Mouse (Mus musculus) layer of hippocampus, postnatal 36 days (tissue): ENCODE measurements around the gene Ell. TPM values are rescaled to one million over a fixed set of nuclear protein-coding genes. Genes with fewer than 3 reads are reported as not detected.
A peak's percentile ranks its signal among the peaks of the same experiment; 100 is the strongest.

Source experiments
- DNase-seq, 2 experiments: peaks; one replicate each; pipeline ENCODE4 v3.0.0; 2022
- total RNA-seq, 2 experiments: library from RNA; stranded (reverse); gene quantifications; 2 replicates each; pipeline ENCODE4 v1.2.3; 2021

The Ell gene
- total RNA-seq, 2 experiments from 2014 or later = 18.6 to 23.4 TPM

DNA sequence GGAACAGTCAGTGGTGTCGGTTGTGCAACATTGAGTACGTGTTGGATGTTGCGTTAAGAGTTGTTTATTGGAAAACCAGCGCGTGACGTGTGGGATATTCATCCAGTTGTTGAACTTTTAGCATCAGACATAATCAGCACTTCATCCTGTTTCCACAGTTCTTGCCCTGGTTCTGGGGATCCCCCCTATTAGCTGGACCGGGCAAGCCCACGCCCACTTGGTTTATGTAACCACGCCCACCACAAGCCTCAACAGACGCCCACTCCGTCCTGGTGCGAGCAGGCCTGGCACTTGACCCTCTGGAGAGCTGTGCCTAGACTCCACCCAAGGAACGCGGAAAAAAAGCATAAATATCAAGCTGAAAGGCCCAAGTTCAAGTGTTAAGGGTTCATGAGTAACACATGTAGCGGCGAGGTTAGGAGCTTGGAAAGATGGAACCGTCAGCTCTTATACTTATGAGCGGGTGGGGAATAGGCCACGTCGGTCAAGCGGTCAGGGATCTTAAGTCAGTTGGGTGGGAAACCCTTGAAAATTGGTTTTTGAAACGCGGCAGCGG, 1.2 kb upstream of the Ell start:
- DNase-seq = no peak

DNA sequence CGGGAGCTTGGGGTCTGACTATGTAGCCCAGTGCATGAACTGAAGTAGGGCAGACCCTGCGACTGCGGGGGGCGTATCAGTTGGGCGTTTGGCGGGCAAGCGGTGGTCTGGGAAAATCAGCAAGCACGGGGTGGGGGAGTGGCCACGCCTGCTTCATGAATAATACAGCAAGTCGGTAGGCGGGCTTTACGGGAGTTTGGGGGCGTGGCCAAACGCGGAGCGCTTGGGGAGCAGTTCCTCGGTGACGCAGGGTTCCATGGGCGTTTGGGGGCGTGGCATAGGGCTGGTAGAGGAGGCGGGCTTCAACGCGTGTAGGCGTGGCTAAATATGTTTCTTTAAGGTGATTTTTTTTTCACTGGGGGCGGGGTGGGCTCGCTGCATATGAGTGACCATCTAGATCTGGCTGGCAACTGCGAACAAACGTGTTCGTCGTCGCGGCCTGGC, 602 bp upstream of the Ell start:
- DNase-seq = peak; percentile 99

DNA sequence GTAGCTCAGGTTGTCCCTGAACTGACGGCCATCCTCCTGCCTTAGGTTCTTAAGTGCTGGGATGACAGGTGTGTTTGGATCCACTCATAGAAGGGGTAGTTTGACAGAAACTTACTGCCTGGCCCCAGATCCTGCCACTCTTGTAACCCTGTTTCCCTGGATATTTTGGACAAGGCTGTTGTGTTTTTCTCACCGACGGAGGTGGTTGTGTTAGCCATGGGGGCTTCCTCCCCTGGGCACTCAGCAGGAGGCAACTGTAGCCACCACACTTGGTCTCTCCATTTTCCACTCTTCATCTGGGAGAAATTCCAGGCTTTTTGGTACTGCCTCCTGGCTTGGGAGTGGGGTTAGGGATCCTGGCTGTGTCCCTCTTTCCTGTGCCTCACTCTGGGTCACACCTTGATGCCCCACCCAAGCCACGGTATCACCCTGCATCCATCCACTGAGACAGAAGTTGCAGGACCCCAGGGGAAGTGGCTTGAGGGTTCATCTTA, 803 bp downstream of the Ell start:
- DNase-seq = no peak

GRCm38 (mm10) chr8:70540507-70541071, 1.3 kb downstream of the Ell start:
- DNase-seq = no peak

DNA sequence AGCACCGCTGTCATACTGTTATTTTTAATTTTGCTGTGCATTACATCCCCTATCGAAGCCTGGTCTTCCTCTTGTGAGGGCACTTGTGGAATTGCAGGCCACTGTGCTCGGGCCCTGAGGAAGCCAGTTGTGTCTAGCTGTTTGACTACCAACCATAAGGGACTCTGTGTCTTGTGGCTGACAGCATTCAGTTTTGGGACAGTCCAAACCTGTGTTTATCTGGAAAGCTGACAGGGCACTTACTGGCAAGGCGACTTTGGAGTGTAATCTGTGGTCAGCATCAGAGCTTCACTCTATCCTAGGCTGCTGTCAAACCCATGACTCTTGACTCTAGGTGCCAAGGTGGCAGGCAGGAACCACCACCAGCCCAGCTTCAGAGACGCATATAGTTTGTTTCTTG, 1.8 kb downstream of the Ell start:
- no peak for DNase-seq

DNA sequence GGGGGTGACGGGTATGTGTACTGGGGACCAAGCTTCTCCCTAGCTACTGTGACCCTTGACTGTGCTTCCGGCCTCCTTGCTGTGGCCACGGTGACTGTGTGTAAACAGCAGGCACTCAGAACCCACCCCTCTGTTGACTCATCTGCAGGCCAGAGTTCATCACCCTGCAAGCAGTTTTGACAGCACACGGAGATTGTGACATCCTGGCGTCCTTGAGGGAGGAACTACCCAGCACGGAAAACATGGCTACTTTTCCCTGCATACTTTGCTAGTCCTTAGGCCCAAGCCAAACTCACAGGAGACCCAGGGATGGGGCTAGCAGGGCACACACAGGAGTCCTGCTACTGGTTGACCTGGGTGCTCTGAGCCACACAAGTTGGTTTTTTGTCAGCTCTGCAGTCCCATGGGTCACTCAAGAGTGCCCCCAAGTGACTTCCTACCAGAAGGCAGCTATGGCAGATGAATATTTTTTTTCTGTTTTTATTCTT, 5.0 kb downstream of the Ell start:
- no peak for DNase-seq

DNA sequence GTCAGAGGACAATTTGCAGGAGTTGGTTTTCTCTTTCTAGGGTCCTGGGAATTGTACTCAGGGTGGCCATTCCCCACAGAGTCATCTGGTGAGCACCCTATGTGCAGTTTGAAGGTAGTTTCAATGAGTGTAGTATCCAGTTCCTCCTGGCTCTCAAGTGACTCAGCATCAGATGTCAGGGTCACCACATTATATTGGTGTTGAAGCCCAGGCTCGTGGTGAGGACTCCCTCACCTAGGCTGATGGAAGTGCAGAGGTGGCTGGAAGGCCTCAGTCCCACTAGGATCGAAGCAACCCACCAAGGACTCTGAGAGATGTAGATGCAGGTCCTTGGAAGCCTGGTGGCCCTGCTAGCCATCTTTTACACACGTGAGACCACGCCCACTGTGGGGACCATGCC, 7.2 kb downstream of the Ell start:
- no peak for DNase-seq

DNA sequence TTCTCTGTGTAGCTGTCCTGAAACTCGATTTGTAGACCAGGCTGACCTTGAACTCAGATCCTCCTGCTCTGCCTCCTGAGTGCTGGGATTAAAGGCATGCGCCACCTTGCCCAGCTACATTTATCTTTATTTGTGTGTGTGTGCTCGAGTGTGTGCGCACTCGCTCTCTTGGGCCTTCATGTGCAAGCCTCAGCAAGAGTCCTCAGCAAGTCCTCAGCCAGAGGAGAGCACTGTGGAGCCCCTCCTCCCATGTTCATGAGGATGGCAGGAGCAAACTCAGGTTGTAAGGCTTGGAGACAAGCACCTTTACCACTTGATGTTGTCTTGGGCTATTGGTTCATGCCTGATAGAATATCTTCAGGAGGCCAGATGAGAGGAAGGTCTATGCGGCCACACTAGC, 8.5 kb downstream of the Ell start:
- DNase-seq = no peak

DNA sequence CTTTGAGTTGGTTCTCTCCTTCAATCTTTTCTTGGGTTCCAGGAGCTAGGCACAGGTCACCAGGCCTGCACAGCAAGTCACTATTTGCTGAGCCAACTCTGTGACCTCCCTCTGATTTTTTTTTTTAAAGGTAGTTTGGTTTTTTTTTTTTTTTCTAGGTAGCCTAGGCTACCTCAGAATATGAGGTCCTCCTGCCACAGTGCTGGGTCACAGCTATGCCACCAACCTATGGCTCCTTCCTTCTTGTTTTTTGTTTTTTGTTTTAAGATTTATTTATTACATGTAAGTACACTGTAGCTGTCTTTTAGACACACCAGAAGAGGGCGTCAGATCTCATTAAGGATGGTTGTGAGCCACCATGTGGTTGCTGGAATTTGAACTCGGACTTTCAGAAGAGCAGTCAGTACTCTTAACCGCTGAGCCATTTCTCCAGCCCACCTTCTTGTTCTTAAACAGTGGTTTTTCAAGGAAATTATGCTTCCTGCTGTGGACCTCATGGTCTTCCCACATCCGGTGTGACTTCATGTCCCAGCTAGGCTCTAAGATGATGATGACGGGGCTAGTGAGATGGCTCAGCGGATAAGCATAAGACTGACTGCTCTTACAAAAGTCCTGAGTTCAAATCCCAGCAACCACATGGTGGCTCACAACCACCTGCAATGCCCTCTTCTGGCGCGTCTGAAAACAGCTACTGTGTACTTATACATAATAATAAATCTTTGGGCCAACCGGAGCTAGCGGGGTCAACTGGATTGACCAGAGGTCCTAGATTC, 10.3 kb downstream of the Ell start:
- no peak for DNase-seq

DNA sequence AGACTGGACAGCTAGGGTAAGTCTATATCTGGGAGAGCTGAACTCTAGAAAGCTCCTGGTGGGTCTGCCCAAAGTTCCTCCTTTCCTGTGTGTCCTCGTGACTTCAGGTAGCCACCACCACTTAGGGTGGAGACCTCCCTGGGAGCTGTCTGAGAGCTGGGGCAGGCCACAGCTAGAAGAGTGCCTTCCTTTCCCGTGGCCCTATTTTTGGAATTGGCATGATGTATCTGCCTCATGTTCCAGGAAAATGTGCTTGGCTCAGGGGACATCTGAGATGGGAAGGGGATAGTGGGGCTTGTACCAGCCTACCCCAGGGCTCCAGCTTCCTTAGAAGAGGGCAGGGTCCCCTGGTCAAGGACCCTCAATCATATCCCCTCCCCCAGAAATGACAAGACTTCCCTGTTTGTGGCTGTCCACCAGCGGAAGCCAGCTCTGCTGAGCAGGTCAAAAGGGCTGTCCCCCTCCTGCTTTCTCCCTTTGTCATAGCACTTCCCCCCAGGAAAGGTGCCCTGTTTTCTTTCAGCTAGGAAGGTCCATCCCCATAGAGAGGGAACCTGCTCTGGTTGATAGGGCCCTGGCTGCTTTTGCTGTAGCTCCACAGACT, 12.4 kb downstream of the Ell start:
- no peak for DNase-seq

GRCm38 (mm10) chr8:70552836-70553235, 13.6 kb downstream of the Ell start:
- DNase-seq = no peak

- DNase-seq = no peak
Observed at GRCm38 (mm10) chr8:70553740-70554139, 14.5 kb downstream of the Ell start.

- DNase-seq = no peak
Observed at GRCm38 (mm10) chr8:70555079-70555747, 16.0 kb downstream of the Ell start.

DNA sequence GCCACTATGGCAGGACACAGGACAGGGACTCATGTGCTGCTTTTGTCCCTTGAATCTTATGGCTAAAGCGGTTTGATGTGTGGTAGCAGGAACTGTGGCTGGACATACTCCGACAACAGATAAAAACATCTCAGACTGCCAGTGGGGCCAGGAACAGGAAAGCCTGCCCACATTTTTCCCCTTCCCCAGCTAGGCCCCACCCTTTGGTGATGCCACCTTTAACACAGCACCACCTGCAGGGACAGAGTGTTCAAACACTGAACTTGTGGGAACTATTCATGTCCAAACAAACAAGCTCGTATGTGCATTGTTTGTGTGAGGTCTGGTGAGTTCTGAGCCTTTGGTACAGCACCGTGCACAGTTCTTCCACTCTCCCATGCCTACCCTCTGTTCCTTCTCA, 19.1 kb downstream of the Ell start:
- DNase-seq = no peak

- no peak for DNase-seq
Observed at GRCm38 (mm10) chr8:70558983-70559382, 19.7 kb downstream of the Ell start.

GRCm38 (mm10) chr8:70560096-70560495, 20.8 kb downstream of the Ell start:
- no peak for DNase-seq

DNA sequence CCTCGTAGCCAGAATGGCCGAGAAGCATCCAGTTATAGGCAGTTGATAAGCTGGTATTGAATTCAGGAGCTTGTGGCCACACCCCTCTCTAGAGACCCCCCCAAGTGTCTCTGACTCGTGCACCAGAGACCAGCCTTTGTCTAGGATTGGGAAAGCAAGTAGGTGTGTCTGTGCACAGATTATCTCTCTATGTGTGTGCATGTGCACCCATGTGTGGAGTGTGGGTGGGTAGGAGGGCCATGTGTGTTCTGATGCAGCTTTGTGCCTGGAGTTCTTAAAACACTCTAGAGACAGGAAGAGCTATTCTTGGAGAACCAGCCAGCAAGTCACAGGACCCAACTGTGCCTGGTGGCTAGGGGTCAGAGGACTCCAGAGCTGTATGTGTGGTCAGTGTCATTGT, 21.3 kb downstream of the Ell start:
- no peak for DNase-seq

DNA sequence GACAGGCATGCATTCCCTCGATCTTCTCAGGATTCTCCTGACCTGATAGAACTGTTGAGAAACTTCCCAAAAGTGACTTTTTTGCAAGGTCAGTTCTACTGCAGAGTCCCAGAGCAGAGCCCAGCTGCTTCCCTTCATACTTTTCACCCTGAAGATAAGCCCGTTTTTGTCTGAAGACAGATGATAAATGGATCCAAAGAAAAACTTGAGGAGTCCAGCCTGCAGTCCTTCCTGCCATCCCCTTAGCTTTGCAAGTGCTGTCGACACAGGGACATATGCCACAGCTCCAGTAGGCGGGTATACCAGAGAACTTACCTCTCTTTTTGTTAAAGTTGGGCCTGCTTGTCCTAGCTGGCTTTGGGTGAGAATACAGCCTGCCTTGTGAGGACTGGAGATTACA, 22.1 kb downstream of the Ell start:
- no peak for DNase-seq

DNA sequence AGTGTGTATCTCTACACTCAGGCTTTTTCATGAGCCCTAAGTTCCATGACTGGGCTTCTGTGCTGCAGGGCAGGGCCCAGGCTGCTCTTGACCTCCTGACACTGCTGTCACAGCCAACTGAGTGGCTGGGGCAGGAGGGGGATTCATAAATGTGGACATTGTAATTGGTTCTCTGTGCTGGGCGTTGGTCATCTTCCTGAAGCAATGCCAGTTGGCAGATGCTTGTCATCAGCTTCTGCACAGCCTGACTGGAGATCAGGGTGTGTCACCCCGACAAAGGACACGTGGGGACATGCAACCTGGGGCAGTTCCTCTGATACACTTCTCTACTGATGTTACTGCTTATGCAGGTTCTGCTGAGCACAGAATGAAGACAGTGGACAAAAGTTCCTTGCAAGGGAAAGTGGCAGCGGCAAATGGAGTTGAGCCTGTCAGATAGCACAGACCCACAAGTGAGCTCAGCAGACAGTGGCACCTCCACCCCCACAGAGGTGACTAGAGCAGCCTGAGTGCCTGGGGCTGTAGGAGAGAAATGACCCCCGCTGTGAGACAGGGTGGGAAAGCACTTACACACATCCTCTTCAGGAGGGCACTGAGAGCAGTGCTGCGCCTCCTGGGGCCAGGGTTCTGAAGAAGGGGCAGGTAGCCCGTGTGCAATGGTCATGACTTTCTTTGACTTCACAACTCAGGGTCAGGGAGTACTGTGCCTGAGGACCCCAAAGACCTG, 22.7 kb downstream of the Ell start:
- peak in 1 of 2 experiments; percentile 45 for DNase-seq

DNA sequence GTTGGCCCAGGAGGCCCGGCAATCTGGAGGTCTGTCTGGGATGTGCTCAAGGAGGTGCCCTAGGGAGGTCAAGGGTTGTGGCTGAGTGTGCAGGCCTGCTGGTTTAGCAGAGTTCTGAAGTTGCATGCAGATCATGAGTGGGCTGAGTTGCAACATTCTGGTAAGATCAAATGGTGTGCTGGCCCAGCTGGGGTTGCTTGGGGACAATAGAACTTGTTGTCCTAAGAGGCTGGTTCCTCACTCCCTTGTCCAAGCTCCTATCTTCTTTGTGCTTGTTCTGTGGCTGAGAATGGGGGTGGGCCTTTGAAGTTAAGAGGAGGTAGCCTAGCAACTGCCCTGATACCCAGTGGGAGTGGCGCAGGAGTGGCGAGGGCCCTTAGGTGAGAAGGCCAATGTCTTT, 23.5 kb downstream of the Ell start:
- DNase-seq = no peak

GRCm38 (mm10) chr8:70563763-70564387, 24.6 kb downstream of the Ell start:
- DNase-seq = no peak
